Mouse (Mus musculus) cerebellum, adult 11 months (tissue): ENCODE results near the gene Ppp1r11.

ENCODE experiments used
- DNase-seq: peaks from one replicate; pipeline ENCODE4 v3.0.0; 2022

The Ppp1r11 gene

GRCm38 (mm10) chr17:36912031-36912430 is 39.5 kb downstream of the Ppp1r11 start:
- no peak for DNase-seq

GRCm38 (mm10) chr17:36909802-36910201 is 41.7 kb downstream of the Ppp1r11 start:
- DNase-seq: no peak

GRCm38 (mm10) chr17:36908235-36908634 is 43.3 kb downstream of the Ppp1r11 start:
- no peak for DNase-seq

- DNase-seq: no peak
Measured at GRCm38 (mm10) chr17:36903651-36904050, 47.9 kb downstream of the Ppp1r11 start.

GRCm38 (mm10) chr17:36900691-36901090 is 50.9 kb downstream of the Ppp1r11 start:
- DNase-seq: no peak

- DNase-seq: no peak
Measured at GRCm38 (mm10) chr17:36900001-36900400, 51.5 kb downstream of the Ppp1r11 start.

GRCm38 (mm10) chr17:36899376-36899775 is 52.2 kb downstream of the Ppp1r11 start:
- DNase-seq: no peak
